Mouse (Mus musculus) liver, postnatal 0 days (tissue): ENCODE measurements around the gene Gm8947.
"Not testable (repeated sequence)": the region's sequence is repeated elsewhere in the genome, so short reads cannot be mapped to it uniquely, and the experiment has no call there.

ENCODE experiments used
- CTCF ChIP-seq: sonication (generic); IDR thresholded peaks from 2 replicates; pipeline ENCODE4 v1.5.1; 2016; ENCODE audit warnings: antibody characterized with exemption, low read depth
- EP300 ChIP-seq: IDR thresholded peaks from 2 replicates; pipeline ENCODE4 v1.6.1; 2016; ENCODE audit warnings: antibody characterized with exemption, low read depth, mild to moderate bottlenecking

DNA sequence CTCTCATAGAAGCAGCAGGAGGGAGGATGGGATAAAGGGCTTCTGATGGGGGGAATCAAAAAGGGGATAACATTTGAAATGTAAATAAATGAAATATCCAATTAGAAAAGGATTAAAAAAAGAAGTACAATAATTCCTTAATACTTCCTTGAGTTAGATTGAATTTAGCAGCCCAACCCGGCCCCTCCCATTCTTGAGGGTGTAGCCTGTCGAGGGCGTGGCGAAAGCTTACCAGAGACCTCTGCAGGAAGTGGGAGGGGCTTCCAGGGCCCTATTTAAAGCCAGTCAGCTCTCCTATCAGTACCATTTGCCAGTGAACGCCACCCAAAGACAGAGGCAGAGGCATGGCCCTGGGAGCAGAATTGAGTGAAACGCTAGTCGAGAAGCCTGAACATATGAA is 9.9 kb upstream of the Gm8947 start, which contains the start of gene Gm47985:
- TF ChIP-seq CTCF, EP300: not testable (repeated sequence)
